Mouse (Mus musculus) heart, embryonic 15.5 days (tissue): Measurements from ENCODE around the gene Crybb1. TPM values are rescaled to one million over a fixed set of nuclear protein-coding genes. Genes with fewer than 3 reads are reported as not detected.

ENCODE experiments used
- ATAC-seq: fragments of 200-750 bp; cut with Nextera tagmentation; replicated peaks from 2 replicates; pipeline ENCODE4 v1.8.0; 2017; ENCODE audit warnings: low read depth, moderate TSS enrichment; ENCODE audit not compliant: insufficient number of reproducible peaks, insufficient read depth, low FRiP score
- H3K27ac ChIP-seq: fragments of 300-500 bp; sonication (generic); 2 replicates; pipeline ENCODE4 v1.5.1; 2015; ENCODE audit warnings: mild to moderate bottlenecking, inconsistent platforms
- H3K27me3 ChIP-seq: fragments of 300-500 bp; sonication (generic); 2 replicates; pipeline ENCODE4 v1.6.1; 2015; ENCODE audit warnings: inconsistent platforms
- H3K36me3 ChIP-seq: fragments of 300-500 bp; sonication (generic); 2 replicates; pipeline ENCODE4 v1.6.1; 2015; ENCODE audit warnings: mild to moderate bottlenecking, inconsistent platforms
- H3K4me1 ChIP-seq: fragments of 300-500 bp; sonication (generic); replicated peaks from 2 replicates; pipeline ENCODE4 v1.6.1; 2015; ENCODE audit warnings: inconsistent platforms
- H3K4me2 ChIP-seq: fragments of 300-500 bp; sonication (generic); 2 replicates; pipeline ENCODE4 v1.6.1; 2015; ENCODE audit warnings: inconsistent platforms, mild to moderate bottlenecking, moderate library complexity
- H3K4me3 ChIP-seq: fragments of 300-500 bp; sonication (generic); 2 replicates; pipeline ENCODE4 v1.5.1; 2015; ENCODE audit warnings: mild to moderate bottlenecking, inconsistent platforms
- H3K9ac ChIP-seq: fragments of 300-500 bp; sonication (generic); 2 replicates; pipeline ENCODE4 v1.6.1; 2015; ENCODE audit warnings: mild to moderate bottlenecking, inconsistent platforms
- H3K9me3 ChIP-seq: fragments of 300-500 bp; sonication (generic); replicated peaks from 2 replicates; pipeline ENCODE4 v1.6.1; 2016; ENCODE audit warnings: inconsistent platforms
- WGBS: fragments of 180-500 bp; shearing (Covaris S2); methylation state at CpG from one replicate; pipeline ENCODE4 v1.1.7; 2015; ENCODE audit warnings: mixed read lengths; 5-methylcytosine and 5-hydroxymethylcytosine counted together
- polyA plus RNA-seq: library from polyadenylated mRNA; unstranded; fragments of >200 nt; fragmentation: Nextera tagmentation; extraction: Ambion mirVana; gene quantifications from 2 replicates; pipeline ENCODE4 v1.2.1, GENCODE M21; 2015

The Crybb1 gene
- polyA plus RNA-seq, 1 experiment from 2014 or later = 2.1 TPM

DNA sequence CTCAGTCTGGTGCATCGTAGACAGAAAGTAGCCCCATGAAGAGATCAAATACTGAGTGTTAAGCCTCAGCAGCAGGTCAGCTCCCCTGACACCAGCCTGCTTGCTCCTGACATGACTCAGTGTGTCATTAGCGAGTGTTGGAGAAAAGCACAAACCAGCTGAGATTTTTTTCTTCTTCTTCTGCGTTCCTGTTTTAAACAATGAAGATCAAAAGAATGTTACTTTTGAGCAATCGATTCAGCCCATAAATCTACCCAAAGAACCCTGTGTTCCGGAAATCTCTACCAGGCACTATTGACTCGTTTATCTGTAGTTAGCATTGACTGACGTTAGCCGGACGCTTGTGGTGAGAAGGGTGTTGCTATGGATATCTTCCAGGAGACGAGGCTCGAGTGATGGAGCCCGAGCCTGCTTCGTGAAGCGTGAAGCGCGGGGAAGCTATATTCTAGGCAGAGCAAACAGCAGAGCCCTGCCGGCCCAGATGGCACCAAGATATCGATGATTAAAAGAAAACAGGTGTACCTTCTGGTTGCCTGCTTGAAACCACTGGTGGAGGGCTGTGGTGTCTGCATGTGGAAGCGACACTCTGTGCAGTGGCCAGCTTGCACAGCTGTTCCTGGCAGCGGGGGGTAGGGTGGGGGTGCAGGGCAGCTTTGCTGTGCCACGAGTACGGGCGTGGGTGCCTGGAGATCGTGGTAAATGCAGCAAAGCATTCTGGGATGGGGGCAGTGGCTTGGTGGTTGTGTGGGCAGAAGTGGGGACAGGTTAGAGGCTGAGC is 15.3 kb downstream of the Crybb1 start:
- no peak overlapping the region for H3K4me2 ChIP-seq
- no peak overlapping the region for H3K4me3 ChIP-seq
- no peak overlapping the region for H3K27ac ChIP-seq
- H3K9me3 ChIP-seq = no peaks in the 10 kb centered on the region
- ATAC-seq = no peak
- no peak overlapping the region for H3K9ac ChIP-seq
- peaks cover 54% of the 10 kb centered on the region for H3K27me3 ChIP-seq
- no peaks in the 10 kb centered on the region for H3K36me3 ChIP-seq
- peaks cover 13% of the 10 kb centered on the region for H3K4me1 ChIP-seq
- 44% methylated on average over 24 of the region's 24 CpGs for WGBS

DNA sequence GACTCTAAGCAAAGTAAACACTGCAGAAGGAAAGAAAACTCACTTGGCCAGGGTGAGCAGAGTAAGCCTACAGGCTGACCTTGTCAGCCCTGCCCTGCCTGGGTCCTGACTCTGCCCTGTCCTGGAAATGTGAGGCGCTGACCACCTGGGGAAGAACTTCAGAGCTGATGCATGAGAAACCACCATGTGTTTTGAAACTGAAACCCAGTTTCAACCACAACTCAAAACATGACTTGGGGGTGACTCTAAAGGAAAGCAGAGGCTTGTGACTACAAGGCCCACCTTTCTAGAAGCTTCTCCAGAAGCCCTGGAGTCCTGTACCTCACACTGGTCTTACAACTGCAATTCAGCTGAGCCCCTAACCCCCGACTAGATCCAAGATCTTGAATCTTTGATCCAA is 17.3 kb downstream of the Crybb1 start:
- H3K36me3 ChIP-seq = no peaks in the 10 kb centered on the region
- WGBS = 52% methylated on average over 2 of the region's 2 CpGs
- H3K27me3 ChIP-seq = peaks cover 37% of the 10 kb centered on the region
- no peak overlapping the region for H3K4me3 ChIP-seq
- H3K27ac ChIP-seq = no peak overlapping the region
- no peaks in the 10 kb centered on the region for H3K9me3 ChIP-seq
- no peak overlapping the region for H3K4me2 ChIP-seq
- H3K9ac ChIP-seq = no peak overlapping the region
- peaks cover 16% of the 10 kb centered on the region for H3K4me1 ChIP-seq
- ATAC-seq = no peak

DNA sequence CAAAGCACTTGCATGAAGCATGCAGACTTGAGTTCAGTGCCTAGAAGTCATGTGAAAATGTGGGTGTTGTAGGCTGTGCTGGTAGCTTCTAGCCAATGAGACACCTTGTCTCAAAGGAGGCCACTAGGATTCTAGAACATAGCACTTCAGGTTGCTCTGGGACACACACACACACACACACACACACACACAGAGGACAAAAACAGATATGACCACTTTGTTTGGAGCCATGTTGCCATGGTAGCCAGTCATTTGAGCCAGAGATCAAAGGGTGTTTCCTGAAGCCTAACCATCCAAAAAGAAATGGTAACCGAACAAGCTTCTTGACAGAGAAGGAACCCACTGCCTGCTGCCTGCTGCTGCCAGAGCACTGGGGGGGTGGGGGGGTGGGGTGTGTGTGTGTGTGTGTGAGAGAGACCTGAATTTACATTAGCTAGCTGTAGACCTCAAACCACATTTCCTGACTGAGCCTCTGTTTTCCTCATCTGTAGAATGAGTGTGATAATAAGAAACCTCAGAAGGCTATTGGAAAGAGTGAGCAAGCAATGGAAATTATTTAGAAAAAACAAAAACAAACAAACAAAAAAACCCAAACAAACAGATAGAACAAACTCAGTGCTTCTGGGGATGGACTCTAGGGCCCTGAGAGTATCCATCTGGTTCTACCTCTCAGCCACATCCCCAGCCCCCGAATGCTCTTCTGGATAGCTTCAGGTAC is 18.3 kb downstream of the Crybb1 start:
- H3K36me3 ChIP-seq = no peaks in the 10 kb centered on the region
- no peak overlapping the region for H3K9ac ChIP-seq
- 39% methylated on average over 2 of the region's 2 CpGs for WGBS
- H3K9me3 ChIP-seq = no peaks in the 10 kb centered on the region
- H3K4me2 ChIP-seq = no peak overlapping the region
- no peak overlapping the region for H3K4me3 ChIP-seq
- H3K27me3 ChIP-seq = peaks cover 27% of the 10 kb centered on the region
- no peak overlapping the region for H3K27ac ChIP-seq
- ATAC-seq = no peak
- peaks cover 23% of the 10 kb centered on the region for H3K4me1 ChIP-seq

DNA sequence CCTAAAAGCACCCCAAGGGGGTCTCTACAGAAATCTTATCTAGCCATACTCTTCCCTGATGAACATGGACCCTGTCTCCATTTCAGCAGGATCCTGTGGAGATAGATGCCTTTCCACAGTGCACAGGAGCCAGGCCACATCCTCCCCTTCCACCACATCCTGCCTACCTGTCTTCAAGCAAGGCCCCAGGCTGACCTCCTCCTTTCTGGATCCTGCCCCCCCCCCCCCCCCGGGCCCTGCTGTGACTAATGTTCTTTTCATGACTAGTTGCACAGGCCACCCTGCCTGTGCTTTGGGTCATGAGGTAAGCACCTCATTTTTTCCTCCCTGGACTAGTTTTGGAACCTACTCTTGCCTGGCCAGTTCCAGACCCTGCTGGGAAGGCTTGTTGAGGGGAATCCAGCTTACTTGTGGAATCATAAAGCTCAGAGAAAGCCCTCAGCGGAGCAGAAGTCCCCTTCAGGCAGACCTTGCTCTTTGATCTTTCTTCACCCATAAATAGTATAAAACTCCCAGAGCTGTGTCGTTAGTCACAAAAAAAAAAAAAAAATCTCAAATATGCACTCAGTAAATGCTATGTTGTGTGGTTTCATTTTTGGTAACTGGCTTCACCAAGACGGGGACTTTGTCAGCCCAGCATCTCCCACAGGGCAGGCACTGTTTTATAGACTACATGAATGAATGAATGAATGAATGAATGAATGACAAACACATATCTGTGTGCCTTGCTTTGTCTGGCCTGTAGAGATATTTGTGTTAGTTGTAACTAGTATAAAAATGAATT is 19.6 kb downstream of the Crybb1 start:
- peak overlapping the region; percentile 82 for H3K4me2 ChIP-seq
- H3K4me3 ChIP-seq = peak overlapping the region; percentile 80; the same call in 1 of the 2 replicates
- no peaks in the 10 kb centered on the region for H3K9me3 ChIP-seq
- H3K9ac ChIP-seq = no peak overlapping the region
- 53% methylated on average over 4 of the region's 4 CpGs for whole genome bisulfite sequencing
- H3K27me3 ChIP-seq = peaks cover 15% of the 10 kb centered on the region
- H3K4me1 ChIP-seq = peaks cover 32% of the 10 kb centered on the region
- no peak for ATAC-seq
- H3K36me3 ChIP-seq = no peaks in the 10 kb centered on the region
- no peak overlapping the region for H3K27ac ChIP-seq

DNA sequence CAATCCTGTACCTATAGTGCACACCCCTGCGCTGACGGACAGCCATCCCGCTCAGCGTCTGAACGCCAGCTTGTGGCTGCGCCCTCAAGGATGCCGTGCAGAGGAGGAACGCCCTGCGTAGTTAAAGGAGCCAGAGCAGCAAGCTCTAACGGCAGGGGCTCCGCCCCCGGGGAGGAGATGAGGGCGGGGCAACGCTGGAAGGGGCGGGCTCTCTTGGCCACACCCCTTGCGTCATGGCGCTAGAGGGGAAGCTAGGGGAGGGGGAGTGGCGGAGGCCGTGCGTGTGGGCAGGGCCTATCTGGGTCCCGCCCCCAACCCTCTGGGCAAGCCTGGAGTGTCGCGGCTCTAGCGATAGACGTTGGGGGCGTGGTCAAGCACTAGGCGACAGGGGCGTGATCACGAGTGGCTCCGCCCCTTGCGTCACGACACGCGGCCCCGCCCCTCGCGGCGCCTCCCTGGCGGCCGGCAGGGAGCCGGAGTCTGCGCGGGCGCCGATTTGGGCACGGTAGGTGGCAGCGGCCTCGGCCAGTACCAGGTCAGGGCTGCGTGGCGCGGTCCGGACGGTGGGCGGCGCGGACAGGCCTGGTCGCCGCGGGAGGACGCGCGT is 20.8 kb downstream of the Crybb1 start, which contains the start of gene Tpst2:
Gene Tpst2, plus strand, starts transcription at position 425 of the 607 bp plus-strand sequence.
- H3K9me3 ChIP-seq = no peaks in the 10 kb centered on the region
- peak; percentile 97 for ATAC-seq
- WGBS = under 1% methylated on average over 54 of the region's 62 CpGs
- no peaks in the 10 kb centered on the region for H3K36me3 ChIP-seq
- H3K4me1 ChIP-seq = peaks cover 39% of the 10 kb centered on the region
- peak within 1 kb of the TSS; percentile 80 for H3K4me3 ChIP-seq
- H3K9ac ChIP-seq = peak within 1 kb of the TSS; percentile 89
- 0 out of 2 replicates have a peak, but pooled peaks cover 4% of the 10 kb centered on the region for H3K27me3 ChIP-seq
- peak within 1 kb of the TSS; percentile 82 for H3K4me2 ChIP-seq
- peak within 1 kb of the TSS; percentile 75 for H3K27ac ChIP-seq

DNA sequence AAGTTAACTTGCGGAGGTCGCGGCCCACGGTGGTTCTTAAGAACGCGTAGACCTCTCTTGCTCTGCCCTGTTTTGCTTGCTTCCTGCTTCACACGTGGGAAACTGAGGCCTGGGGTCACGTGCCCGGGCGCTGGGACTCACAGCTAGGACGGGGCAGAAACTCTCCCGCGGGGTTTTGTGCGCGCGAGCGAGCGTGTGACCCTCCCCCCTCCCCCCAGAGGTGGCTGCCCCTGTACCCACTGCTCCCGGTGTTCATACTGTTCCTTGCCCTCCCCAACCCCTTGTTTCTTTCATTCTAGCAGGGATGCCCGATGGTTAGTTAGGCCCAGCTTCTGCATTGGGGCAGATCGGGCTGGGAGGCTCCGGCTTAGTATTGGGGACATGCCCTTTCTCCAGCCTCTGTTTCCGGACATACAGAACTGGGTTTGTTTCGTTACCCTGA is 21.3 kb downstream of the Crybb1 start:
- Histone ChIP-seq H3K9ac (peak overlapping the region; percentile 89), H3K27ac (peak overlapping the region; percentile 75), H3K27me3 (no peaks in the 10 kb centered on the region), H3K36me3 (no peaks in the 10 kb centered on the region), H3K4me3 (peak overlapping the region; percentile 80), H3K4me2 (peak overlapping the region; percentile 77), H3K4me1 (peaks cover 45% of the 10 kb centered on the region), H3K9me3 (no peaks in the 10 kb centered on the region)
- peak; percentile 11; the same call in 1 of the 2 replicates for ATAC-seq
- under 1% methylated on average over 24 of the region's 24 CpGs for WGBS

DNA sequence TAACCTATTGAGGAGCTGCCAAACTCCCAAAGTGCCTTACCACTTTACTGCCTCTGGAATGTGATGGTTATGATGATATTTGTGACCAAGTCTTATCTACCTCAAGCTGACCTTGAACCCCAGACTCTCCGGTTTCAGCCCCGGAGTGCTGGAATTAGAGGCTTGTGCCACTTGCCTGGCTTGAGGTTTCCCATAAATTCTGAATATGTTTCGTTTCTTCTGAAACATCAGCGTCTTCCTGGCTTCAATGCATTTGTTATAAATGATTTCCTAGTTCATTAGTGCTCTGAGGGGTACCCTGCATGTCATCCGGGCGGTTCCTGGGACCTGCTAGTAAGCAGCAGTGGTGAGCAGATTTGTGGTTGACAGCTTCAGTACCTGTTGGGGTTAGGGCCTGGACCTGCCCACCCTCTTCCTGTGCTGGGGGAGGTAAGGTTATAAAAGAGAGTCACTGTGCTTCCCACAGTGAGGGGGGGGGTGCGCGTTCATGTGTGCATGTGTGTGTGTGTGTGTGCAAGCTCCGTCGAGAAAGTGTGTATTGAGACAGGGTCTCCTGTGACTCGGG is 22.4 kb downstream of the Crybb1 start:
- H3K9ac ChIP-seq = no peak overlapping the region
- no peaks in the 10 kb centered on the region for H3K36me3 ChIP-seq
- WGBS = 79% methylated on average over 11 of the region's 11 CpGs
- no peaks in the 10 kb centered on the region for H3K9me3 ChIP-seq
- no peak overlapping the region for H3K27ac ChIP-seq
- peak overlapping the region; percentile 80 for H3K4me3 ChIP-seq
- H3K4me2 ChIP-seq = peak overlapping the region; percentile 77
- peaks cover 55% of the 10 kb centered on the region for H3K4me1 ChIP-seq
- no peaks in the 10 kb centered on the region for H3K27me3 ChIP-seq
- no peak for ATAC-seq

DNA sequence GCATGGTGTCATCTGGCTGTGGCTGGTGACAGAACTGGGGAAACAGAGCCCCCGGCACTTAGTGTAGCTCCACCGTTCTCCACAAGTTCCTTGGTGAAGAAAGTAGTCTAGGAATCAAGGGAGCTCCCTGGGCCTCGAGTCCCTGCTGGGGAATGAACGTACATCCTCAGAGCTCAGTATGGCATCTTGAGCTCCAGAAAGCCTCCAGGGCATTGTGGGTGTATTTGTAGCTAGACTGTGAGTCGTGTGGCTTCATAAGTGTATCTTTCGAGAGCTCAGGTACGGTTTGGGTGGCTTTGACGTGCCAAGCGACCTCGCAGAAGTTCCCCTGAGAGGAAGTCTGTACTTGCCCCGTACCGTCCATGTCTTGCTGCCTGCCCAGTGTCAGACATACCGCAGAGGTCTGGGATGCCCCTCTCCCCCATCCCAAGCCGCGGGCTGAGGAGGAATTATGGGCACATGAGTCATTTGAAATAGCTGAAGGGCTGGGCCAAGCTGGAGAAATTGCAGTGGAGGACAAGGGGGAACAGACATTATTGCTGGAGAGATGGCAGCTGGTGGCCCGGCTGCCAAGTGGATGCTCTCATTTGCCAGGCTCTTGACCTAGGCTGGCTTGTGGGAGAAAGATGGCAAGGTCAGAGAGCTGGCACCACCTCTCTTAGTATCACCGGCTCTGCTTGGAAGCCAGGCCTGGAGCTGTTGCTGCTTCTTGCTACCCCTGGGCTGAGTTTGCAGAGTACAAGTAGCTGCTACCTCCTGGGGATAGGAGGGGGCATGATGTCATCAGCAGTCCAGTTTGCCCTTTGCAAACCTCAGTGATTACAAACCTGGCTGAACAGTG is 23.8 kb downstream of the Crybb1 start:
- ATAC-seq = no peak
- 73% methylated on average over 17 of the region's 17 CpGs for WGBS
- no peaks in the 10 kb centered on the region for H3K9me3 ChIP-seq
- no peaks in the 10 kb centered on the region for H3K27me3 ChIP-seq
- no peaks in the 10 kb centered on the region for H3K36me3 ChIP-seq
- no peak overlapping the region for H3K4me3 ChIP-seq
- H3K9ac ChIP-seq = no peak overlapping the region; the same call in 1 of the 2 replicates
- H3K27ac ChIP-seq = peak overlapping the region; percentile 74; the same call in 1 of the 2 replicates
- H3K4me2 ChIP-seq = peak overlapping the region; percentile 19
- H3K4me1 ChIP-seq = peaks cover 69% of the 10 kb centered on the region

DNA sequence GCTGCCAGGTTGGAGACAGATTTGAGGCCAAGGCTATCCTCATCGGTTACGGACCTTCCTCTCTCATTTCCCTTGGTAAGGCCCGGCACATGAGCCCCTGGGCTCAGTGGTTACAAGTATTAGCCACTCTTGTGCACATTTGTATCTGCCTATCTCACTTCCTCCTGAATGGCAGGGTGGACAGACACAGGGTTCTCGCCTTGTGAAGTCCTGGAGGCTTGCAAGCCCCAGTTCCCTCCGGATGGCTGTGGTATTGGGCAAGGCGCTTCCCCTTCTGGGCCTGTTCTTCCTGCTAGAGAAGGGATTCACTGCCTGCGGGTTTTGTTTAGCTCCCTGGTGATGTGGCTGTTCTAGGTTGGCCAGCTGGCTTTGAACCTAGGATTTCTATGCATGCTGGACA is 24.5 kb downstream of the Crybb1 start:
- peak overlapping the region; percentile 19 for H3K4me2 ChIP-seq
- no peaks in the 10 kb centered on the region for H3K36me3 ChIP-seq
- no peak for ATAC-seq
- H3K27ac ChIP-seq = peak overlapping the region; percentile 74
- WGBS = 72% methylated on average over 7 of the region's 7 CpGs
- peaks cover 77% of the 10 kb centered on the region for H3K4me1 ChIP-seq
- H3K9ac ChIP-seq = no peak overlapping the region; the same call in 1 of the 2 replicates
- H3K4me3 ChIP-seq = no peak overlapping the region
- no peaks in the 10 kb centered on the region for H3K9me3 ChIP-seq
- no peaks in the 10 kb centered on the region for H3K27me3 ChIP-seq
